Mouse (Mus musculus): ENCODE results near the gene Cacna1d. TPM values are rescaled to one million over a fixed set of nuclear protein-coding genes. Genes with fewer than 3 reads are reported as not detected.

The Cacna1d gene
- polyA plus RNA-seq, 1 experiment from 2014 or later: 2.3 TPM

DNA sequence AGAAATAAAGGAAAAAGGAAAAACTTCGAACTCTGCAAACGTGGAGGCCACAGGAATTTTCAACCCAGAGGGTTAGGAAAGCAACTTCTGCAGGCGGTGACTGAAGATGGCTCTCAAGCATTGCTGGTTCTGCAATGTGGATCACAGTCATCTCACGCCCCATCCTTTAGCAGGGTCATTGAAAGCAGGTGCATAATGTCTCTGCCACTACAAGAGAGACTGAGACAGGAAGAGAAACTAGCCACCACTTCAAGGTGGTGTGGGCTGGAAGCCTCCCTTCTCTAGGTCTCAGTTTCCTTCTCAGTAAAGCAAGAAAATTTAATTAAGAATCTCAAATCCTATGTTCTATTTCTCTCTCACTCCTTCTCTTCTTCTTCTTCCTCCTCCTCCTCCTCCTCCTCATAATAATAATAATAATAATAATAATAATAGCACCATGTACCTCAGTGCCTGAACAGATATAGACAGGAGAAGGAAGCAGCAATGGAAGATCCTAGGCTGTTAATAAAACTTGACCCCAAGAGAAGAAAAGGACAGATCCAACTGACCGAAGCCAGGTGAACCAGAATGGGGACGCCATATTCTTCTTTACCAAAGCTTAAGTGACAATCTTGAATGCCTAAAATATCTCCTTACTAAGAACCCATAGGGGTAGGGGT lies 305.5 kb downstream of the Cacna1d start:
- Histone ChIP-seq H3K4me1 (peaks cover 25% of the 10 kb centered on the region), H3K27me3 (0 out of 2 replicates have a peak, but pooled peaks cover 3% of the 10 kb centered on the region), H3K9ac (no peak overlapping the region), H3K4me3 (no peak overlapping the region), H3K36me3 (no peaks in the 10 kb centered on the region), H3K4me2 (no peak overlapping the region), H3K27ac (no peak overlapping the region), H3K9me3 (no peaks in the 10 kb centered on the region)
- ATAC-seq (ENCODE audit: insufficient number of reproducible peaks, low FRiP score, low TSS enrichment, low read depth): no peak
- WGBS: 83% methylated on average over 6 of the region's 6 CpGs

DNA sequence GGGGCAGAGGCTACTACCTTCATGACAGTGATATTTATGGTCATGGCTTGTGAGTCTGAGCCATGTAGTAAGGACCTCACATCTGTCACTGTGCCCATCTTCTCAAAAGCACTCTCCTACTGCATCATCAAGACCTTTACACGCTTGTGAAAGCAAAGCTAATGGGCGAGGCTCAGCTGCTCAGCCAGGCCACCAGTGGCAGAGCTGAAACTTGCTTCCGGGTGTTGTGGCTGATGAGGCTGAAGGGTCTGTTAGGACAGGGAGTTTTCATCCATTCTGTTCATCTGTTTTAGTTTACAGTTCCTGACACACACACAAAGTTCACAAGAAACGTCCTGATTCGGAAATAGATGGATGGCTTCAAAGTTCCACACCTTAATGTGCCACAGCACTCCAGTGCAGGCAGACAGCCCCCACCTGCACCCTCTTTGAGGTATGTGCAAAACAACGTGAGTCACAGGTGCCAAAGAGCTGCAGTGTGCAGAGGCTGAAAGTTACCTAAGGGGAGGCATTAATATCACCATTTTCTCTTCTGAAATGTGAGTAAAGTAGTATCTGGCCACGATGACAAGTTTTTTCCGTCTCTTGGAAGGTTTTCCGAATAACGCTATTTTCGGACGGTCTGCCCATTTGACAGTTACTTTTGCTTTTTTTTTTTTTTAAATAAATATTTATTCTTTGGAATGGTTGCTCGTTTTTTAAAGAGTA lies 306.7 kb downstream of the Cacna1d start:
- ATAC-seq (ENCODE audit: insufficient number of reproducible peaks, low FRiP score, low TSS enrichment, low read depth): no peak
- WGBS: 54% methylated on average over 13 of the region's 13 CpGs
- H3K9ac ChIP-seq: no peak overlapping the region
- no peaks in the 10 kb centered on the region for H3K9me3 ChIP-seq
- no peak overlapping the region for H3K4me2 ChIP-seq
- H3K4me1 ChIP-seq: peaks cover 25% of the 10 kb centered on the region
- no peak overlapping the region for H3K27ac ChIP-seq
- H3K4me3 ChIP-seq: no peak overlapping the region
- no peaks in the 10 kb centered on the region for H3K36me3 ChIP-seq
- H3K27me3 ChIP-seq: peaks cover 12% of the 10 kb centered on the region

DNA sequence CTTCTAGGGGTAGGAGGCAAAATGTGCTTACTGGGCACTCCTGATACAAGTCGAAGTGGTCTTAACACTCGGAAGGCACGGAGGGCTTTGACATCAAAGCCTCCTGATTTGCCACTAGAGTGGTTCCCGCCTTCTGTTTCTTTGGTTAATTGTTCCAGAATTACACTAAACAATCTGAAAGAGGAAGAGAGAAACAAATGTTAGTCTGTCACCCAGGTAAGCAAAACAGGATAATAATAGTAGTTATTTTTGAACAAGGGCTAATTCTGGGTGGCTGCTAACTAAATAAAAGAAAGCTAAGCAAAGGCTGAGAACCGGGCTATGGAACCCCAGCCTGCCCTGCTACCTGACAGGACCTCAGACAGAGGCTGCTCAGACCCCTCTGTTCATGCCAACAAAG lies 307.2 kb downstream of the Cacna1d start:
- no peak for ATAC-seq (ENCODE audit: insufficient number of reproducible peaks, low FRiP score, low TSS enrichment, low read depth)
- H3K36me3 ChIP-seq: no peaks in the 10 kb centered on the region
- no peak overlapping the region for H3K27ac ChIP-seq
- no peaks in the 10 kb centered on the region for H3K9me3 ChIP-seq
- H3K27me3 ChIP-seq: peaks cover 12% of the 10 kb centered on the region
- H3K4me1 ChIP-seq: peaks cover 25% of the 10 kb centered on the region
- H3K4me3 ChIP-seq: no peak overlapping the region
- 69% methylated on average over 5 of the region's 5 CpGs for WGBS
- no peak overlapping the region for H3K4me2 ChIP-seq
- no peak overlapping the region for H3K9ac ChIP-seq

DNA sequence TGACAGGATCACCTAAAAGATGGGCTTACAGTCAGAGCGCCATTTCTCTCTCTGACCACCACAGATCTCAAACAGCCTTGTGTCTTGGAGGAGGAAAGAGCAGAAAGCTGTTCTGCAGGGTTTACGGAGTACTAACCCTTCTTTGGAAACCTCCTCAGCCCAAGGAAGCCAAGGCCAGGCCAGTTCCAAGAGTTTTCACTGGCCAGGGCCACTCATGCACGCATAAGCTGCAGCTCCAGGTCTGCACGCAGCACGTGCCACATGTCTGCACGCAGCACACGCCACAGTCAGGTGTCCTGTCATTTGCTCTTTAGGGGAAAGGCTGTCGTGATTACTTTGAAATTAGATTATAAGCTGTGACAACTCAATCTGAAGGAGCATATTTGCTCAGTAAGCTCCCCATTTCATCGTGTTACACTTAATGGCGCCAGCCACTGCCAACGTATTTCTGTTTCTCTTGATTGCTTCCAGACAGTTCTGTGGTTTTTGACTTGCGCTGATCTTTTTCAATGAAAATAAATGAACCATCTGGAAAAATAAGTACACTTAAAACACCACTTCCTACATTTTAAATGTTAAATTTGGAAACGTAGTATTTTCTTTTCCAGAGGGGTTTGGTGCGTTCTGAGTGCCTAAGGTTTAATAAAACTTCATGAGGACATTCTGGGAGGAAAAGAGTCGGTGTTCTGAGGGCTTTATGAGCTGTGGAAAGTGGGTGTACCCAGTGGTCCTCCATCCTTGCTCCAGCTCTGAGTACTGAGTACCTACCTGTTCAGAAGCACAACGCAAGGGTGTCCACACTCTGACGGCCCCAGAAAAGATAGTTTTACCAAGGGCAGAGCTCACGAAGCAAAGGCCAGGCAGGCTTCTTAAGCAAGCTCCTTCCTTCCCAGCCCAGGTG lies 308.4 kb downstream of the Cacna1d start:
- H3K27ac ChIP-seq: peak overlapping the region; percentile 74
- H3K4me2 ChIP-seq: peak overlapping the region; percentile 22
- no peak overlapping the region for H3K4me3 ChIP-seq
- ATAC-seq (ENCODE audit: insufficient number of reproducible peaks, low FRiP score, low TSS enrichment, low read depth): peak; percentile 82
- H3K27me3 ChIP-seq: peaks cover 12% of the 10 kb centered on the region
- H3K9ac ChIP-seq: no peak overlapping the region
- H3K36me3 ChIP-seq: no peaks in the 10 kb centered on the region
- peaks cover 31% of the 10 kb centered on the region for H3K4me1 ChIP-seq
- H3K9me3 ChIP-seq: no peaks in the 10 kb centered on the region
- 33% methylated on average over 18 of the region's 18 CpGs for WGBS

DNA sequence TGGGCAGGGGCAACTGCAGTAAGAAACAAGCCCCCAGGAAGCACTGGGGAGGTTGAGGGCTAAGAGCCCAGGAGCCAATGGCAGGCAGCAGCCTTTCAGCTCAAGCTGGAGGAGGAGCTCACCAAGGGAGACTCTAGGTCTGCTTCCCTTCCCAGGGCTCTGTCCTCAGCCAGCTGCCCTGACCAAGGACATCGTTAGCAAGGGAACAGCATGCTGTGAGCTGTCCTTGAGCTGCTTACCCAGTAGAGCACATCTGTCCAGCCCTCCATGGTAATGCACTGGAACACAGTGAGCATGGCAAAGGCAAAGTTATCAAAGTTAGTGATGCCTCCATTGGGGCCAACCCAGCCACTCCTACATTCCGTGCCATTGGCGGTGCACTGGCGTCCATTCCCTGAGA lies 312.9 kb downstream of the Cacna1d start:
- Histone ChIP-seq H3K27ac (no peak overlapping the region), H3K4me3 (no peak overlapping the region)

DNA sequence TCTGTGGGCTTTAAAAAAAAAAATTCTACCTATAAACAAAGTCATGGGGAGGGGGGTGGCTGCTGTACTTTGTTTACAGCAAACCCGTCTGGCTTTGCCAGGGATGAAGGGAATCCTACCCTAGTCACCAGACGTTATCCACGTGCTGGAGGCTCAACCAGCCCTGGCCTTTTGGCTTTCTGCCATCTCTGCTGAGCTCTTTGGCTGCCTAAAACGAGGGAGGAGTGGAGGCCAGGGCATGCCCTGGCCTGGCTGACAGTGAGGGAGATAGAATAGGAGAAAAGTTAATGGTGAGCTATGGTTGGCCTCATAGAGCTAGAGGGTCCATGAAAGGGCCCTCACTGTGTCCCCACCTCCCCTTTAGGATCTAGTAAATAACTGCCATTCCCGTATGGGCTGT lies 313.4 kb downstream of the Cacna1d start:
- ATAC-seq (ENCODE audit: insufficient number of reproducible peaks, low FRiP score, low TSS enrichment, low read depth): no peak
- H3K4me2 ChIP-seq: no peak overlapping the region
- H3K36me3 ChIP-seq: no peaks in the 10 kb centered on the region
- peaks cover 12% of the 10 kb centered on the region for H3K27me3 ChIP-seq
- H3K4me3 ChIP-seq: no peak overlapping the region
- WGBS: 15% methylated on average over 5 of the region's 5 CpGs
- H3K9ac ChIP-seq: no peak overlapping the region
- H3K4me1 ChIP-seq: peaks cover 19% of the 10 kb centered on the region
- no peak overlapping the region for H3K27ac ChIP-seq
- no peaks in the 10 kb centered on the region for H3K9me3 ChIP-seq

More for the DNA sequence above, 312.9 kb downstream of the Cacna1d start:
- no peaks in the 10 kb centered on the region for H3K9me3 ChIP-seq
- WGBS: 77% methylated on average over 4 of the region's 4 CpGs
- peaks cover 21% of the 10 kb centered on the region for H3K4me1 ChIP-seq
- H3K36me3 ChIP-seq: no peaks in the 10 kb centered on the region
- H3K27me3 ChIP-seq: peaks cover 12% of the 10 kb centered on the region
- no peak overlapping the region for H3K9ac ChIP-seq
- no peak overlapping the region for H3K4me2 ChIP-seq
- ATAC-seq (ENCODE audit: insufficient number of reproducible peaks, low FRiP score, low TSS enrichment, low read depth): no peak

DNA sequence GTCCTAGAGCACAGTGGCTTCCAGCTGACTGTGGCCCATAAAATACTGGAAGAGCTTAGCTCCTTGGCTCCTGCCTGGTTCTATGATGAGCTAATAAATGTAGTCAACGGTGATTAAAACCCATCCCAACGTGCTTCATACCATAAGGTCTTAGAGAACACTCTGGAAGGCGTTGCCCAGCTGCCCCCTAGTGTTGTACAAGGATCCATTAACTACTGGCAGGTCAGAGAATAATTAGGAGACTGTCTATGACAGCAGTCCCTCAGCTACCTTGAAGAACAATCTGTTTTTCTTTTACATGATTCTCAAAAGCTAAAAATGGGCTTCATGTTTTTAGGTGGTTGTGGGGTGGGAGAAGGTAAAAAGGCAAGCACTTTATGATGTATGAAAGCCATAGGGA lies 315.9 kb downstream of the Cacna1d start:
- Histone ChIP-seq H3K4me3 (no peak overlapping the region), H3K27ac (no peak overlapping the region), H3K9ac (no peak overlapping the region), H3K27me3 (peaks cover 6% of the 10 kb centered on the region), H3K4me2 (no peak overlapping the region), H3K4me1 (peaks cover 14% of the 10 kb centered on the region; the same call in 1 of the 2 replicates), H3K36me3 (no peaks in the 10 kb centered on the region), H3K9me3 (no peaks in the 10 kb centered on the region)
- 26% methylated on average over 3 of the region's 3 CpGs for WGBS
- no peak for ATAC-seq (ENCODE audit: insufficient number of reproducible peaks, low FRiP score, low TSS enrichment, low read depth)

DNA sequence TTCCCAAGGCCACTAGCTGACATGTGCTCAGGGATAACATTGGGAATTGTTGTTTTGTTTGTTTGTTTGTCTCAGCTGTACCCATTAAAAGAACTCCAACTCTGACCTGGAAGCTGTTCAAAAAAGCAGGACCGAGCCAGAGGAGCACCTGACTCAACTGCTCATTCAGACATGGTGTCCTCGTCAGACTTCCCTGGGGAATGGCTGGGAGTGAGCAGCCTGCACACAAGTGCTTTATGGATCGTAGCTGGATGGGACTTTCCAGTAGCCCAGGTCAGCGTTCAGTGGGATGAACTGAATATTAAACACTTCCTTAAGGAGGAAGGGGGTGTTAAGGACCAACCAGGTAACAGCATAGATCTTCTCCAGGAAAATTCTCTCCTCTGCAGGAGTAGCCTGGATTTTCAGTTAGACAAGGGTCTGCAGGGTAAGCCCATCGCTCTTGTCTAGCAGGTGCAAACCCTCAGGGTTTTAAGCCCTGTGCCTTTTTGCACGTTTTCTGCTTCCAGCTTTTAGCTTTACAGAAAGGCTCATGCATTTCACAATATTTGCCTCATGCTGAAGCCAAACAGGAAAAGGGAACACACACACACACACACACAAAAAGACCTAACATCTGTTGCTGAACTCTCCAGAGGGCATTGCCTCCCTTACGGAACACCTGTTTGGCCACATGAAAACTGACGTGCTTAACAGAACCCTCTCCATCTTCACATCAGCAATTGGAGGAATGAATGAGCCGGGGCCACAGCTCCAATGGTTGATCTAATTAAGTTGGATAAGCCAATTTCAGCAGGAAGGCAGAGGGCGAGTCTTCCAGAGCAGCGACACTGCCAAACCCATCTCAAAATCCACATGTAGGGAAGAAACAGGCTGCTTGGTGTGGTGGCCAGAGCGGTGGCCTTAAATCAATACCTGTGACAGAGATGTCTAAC lies 318.2 kb downstream of the Cacna1d start:
- WGBS: 62% methylated on average over 12 of the region's 12 CpGs
- Histone ChIP-seq H3K36me3 (no peaks in the 10 kb centered on the region), H3K27me3 (no peaks in the 10 kb centered on the region), H3K9ac (no peak overlapping the region), H3K4me3 (no peak overlapping the region), H3K4me1 (peaks cover 12% of the 10 kb centered on the region; the same call in 1 of the 2 replicates), H3K27ac (no peak overlapping the region), H3K4me2 (no peak overlapping the region), H3K9me3 (no peaks in the 10 kb centered on the region)
- no peak for ATAC-seq (ENCODE audit: insufficient number of reproducible peaks, low FRiP score, low TSS enrichment, low read depth)

DNA sequence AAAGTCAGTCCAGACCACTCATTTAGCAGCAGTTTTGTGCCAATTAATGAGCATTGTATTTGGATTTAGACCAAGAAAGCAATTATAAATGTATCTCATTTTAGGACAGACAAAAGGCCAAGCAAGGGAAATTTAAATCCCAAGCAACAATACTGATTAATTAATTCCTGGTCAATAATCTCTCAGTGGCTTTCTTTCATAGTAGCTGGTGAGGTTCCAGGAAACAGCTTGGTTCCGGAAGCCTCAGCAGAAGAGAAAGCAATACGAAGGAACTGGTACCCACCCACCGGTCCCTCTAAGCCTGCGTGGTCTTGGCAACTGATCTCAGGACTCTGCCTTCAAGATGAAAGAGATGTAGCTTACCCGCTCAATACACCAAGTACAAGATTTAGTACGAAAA lies 319.7 kb downstream of the Cacna1d start:
- H3K4me3 ChIP-seq: no peak overlapping the region
- no peak overlapping the region for H3K9ac ChIP-seq
- no peak for ATAC-seq (ENCODE audit: insufficient number of reproducible peaks, low FRiP score, low TSS enrichment, low read depth)
- no peaks in the 10 kb centered on the region for H3K9me3 ChIP-seq
- H3K27me3 ChIP-seq: no peaks in the 10 kb centered on the region
- peaks cover 8% of the 10 kb centered on the region; the same call in 1 of the 2 replicates for H3K4me1 ChIP-seq
- WGBS: 81% methylated on average over 6 of the region's 6 CpGs
- no peak overlapping the region for H3K4me2 ChIP-seq
- H3K27ac ChIP-seq: no peak overlapping the region
- no peaks in the 10 kb centered on the region for H3K36me3 ChIP-seq

DNA sequence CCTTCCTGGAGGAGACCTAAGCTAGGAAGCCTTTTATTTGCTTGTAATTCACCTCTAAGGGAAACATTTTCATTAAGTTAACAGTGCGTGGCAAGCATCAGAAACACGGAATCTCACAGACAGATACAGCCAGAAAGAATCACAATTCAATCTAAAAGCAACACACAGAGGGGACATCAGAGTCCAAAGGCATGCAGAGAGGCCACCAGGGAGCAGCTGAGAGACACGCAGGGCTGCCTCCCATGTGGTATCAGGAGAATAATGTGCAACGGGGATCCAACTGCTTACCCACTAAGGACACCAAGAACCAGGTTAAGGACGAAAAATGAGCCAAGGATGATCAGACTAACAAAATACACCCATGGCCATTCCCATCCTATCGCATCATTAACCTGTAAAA lies 320.2 kb downstream of the Cacna1d start:
- no peak overlapping the region for H3K4me3 ChIP-seq
- peaks cover 8% of the 10 kb centered on the region; the same call in 1 of the 2 replicates for H3K4me1 ChIP-seq
- 57% methylated on average over 6 of the region's 6 CpGs for WGBS
- H3K27ac ChIP-seq: no peak overlapping the region
- H3K27me3 ChIP-seq: no peaks in the 10 kb centered on the region
- no peak overlapping the region for H3K9ac ChIP-seq
- no peak for ATAC-seq (ENCODE audit: insufficient number of reproducible peaks, low FRiP score, low TSS enrichment, low read depth)
- no peaks in the 10 kb centered on the region for H3K9me3 ChIP-seq
- H3K36me3 ChIP-seq: no peaks in the 10 kb centered on the region
- no peak overlapping the region for H3K4me2 ChIP-seq

DNA sequence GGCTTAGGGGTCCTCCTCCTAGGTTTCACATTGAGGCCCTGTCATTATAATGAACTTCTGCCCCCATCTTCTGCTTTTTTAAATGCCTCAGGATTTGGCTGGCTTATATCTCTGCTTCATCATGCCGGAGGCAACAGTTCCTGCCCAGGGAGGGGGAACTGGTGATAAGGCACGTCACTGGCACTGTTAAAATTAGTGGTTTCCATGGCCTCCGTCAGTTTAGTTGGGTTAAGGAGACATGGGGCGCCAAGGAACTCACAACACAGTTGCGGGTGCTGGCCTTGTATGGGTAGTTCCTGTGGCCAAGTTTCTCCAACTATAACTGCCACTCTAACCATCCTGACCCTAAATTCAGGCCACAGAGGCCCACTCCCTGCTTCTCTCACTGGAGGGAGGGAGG lies 321.8 kb downstream of the Cacna1d start:
- whole genome bisulfite sequencing: 66% methylated on average over 5 of the region's 5 CpGs
- no peak for ATAC-seq (ENCODE audit: insufficient number of reproducible peaks, low FRiP score, low TSS enrichment, low read depth)
- Histone ChIP-seq H3K36me3 (no peaks in the 10 kb centered on the region), H3K27me3 (no peaks in the 10 kb centered on the region), H3K27ac (no peak overlapping the region), H3K9ac (no peak overlapping the region), H3K4me2 (no peak overlapping the region), H3K9me3 (no peaks in the 10 kb centered on the region), H3K4me1 (0 out of 2 replicates have a peak, but pooled peaks cover 3% of the 10 kb centered on the region), H3K4me3 (no peak overlapping the region)
